Mouse (Mus musculus) heart, embryonic 15.5 days (tissue): ENCODE results near the gene Ttc8. TPM values are rescaled to one million over a fixed set of nuclear protein-coding genes. Genes with fewer than 3 reads are reported as not detected.

ENCODE experiments used
- ATAC-seq: fragments of 200-750 bp; cut with Nextera tagmentation; replicated peaks from 2 replicates; pipeline ENCODE4 v1.8.0; 2017; ENCODE audit warnings: low read depth, moderate TSS enrichment; ENCODE audit not compliant: insufficient number of reproducible peaks, insufficient read depth, low FRiP score
- H3K27ac ChIP-seq: fragments of 300-500 bp; sonication (generic); 2 replicates; pipeline ENCODE4 v1.5.1; 2015; ENCODE audit warnings: mild to moderate bottlenecking, inconsistent platforms
- H3K27me3 ChIP-seq: fragments of 300-500 bp; sonication (generic); 2 replicates; pipeline ENCODE4 v1.6.1; 2015; ENCODE audit warnings: inconsistent platforms
- H3K36me3 ChIP-seq: fragments of 300-500 bp; sonication (generic); 2 replicates; pipeline ENCODE4 v1.6.1; 2015; ENCODE audit warnings: mild to moderate bottlenecking, inconsistent platforms
- H3K4me1 ChIP-seq: fragments of 300-500 bp; sonication (generic); replicated peaks from 2 replicates; pipeline ENCODE4 v1.6.1; 2015; ENCODE audit warnings: inconsistent platforms
- H3K4me2 ChIP-seq: fragments of 300-500 bp; sonication (generic); 2 replicates; pipeline ENCODE4 v1.6.1; 2015; ENCODE audit warnings: inconsistent platforms, mild to moderate bottlenecking, moderate library complexity
- H3K4me3 ChIP-seq: fragments of 300-500 bp; sonication (generic); 2 replicates; pipeline ENCODE4 v1.5.1; 2015; ENCODE audit warnings: mild to moderate bottlenecking, inconsistent platforms
- H3K9ac ChIP-seq: fragments of 300-500 bp; sonication (generic); 2 replicates; pipeline ENCODE4 v1.6.1; 2015; ENCODE audit warnings: mild to moderate bottlenecking, inconsistent platforms
- H3K9me3 ChIP-seq: fragments of 300-500 bp; sonication (generic); replicated peaks from 2 replicates; pipeline ENCODE4 v1.6.1; 2016; ENCODE audit warnings: inconsistent platforms
- WGBS: fragments of 180-500 bp; shearing (Covaris S2); methylation state at CpG from one replicate; pipeline ENCODE4 v1.1.7; 2015; ENCODE audit warnings: mixed read lengths; 5-methylcytosine and 5-hydroxymethylcytosine counted together
- polyA plus RNA-seq: library from polyadenylated mRNA; unstranded; fragments of >200 nt; fragmentation: Nextera tagmentation; extraction: Ambion mirVana; gene quantifications from 2 replicates; pipeline ENCODE4 v1.2.1, GENCODE M21; 2015

The Ttc8 gene
- polyA plus RNA-seq, 1 experiment from 2014 or later: 14.3 TPM

DNA sequence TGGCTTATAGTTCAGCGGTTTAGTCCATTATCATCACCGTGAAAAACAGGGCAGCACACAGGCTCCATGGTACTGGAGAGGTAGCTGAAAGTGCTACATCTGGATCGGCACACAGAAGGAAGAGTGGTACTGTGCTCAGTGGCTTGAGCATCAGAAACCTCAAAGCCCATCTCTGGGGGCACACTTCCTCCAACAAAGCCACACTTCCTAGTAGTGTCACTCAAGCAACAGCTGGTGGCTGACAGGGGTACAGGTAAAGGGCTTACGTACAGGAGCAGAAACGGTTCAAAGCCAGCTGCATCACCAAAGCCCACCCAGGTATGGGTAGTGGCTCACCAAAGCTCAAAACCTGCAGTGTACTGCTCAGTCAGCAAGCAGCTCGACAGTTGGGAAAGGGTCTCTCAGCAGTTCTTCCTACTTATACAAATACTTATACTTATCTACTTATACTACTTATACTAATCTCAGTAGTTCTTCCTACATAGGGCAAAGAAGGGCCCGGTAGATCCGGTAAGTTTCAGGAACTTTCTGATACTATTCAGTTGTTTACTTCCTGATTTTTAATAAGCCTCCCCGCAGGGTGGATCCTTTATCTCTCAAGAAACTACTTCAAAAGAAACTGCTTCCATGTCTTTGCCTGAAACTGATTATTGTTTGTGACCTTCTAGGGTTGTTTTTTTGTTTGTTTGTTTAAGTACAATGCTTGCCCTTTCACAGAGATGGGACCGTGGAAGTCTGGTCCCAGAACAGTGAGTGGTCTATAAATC, 78.5 kb downstream of the Ttc8 start:
- Histone ChIP-seq H3K4me1 (no peaks in the 10 kb centered on the region), H3K9me3 (no peaks in the 10 kb centered on the region), H3K36me3 (no peaks in the 10 kb centered on the region), H3K27me3 (no peaks in the 10 kb centered on the region), H3K27ac (no peak overlapping the region), H3K9ac (no peak overlapping the region), H3K4me3 (no peak overlapping the region), H3K4me2 (no peak overlapping the region)
- no peak for ATAC-seq
- 70% methylated on average over 10 of the region's 10 CpGs for WGBS

DNA sequence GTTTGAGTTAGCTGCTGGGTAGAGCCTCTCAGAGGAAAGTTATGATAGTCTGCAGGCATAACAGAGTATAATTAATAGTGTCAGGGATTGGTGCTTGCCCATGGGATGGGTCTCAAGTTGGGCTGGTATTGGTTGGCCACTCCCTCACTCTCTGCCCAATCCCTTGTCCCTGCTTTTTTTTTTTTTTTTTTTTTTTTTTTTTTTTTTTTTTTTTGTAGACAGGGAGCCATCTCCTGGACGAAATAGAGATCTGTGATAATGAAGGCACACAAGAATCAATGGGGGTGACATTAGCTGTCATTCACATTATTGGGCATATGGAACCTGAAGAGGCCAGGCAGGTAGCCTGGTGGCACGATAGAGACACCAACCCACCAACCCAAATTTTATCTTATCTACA, 79.9 kb downstream of the Ttc8 start:
- no peaks in the 10 kb centered on the region for H3K9me3 ChIP-seq
- no peaks in the 10 kb centered on the region for H3K36me3 ChIP-seq
- H3K27me3 ChIP-seq: no peaks in the 10 kb centered on the region
- H3K4me1 ChIP-seq: no peaks in the 10 kb centered on the region
- no peak overlapping the region for H3K27ac ChIP-seq
- 66% methylated on average over 2 of the region's 2 CpGs for WGBS
- no peak overlapping the region for H3K4me2 ChIP-seq
- ATAC-seq: no peak
- no peak overlapping the region for H3K9ac ChIP-seq
- no peak overlapping the region for H3K4me3 ChIP-seq

DNA sequence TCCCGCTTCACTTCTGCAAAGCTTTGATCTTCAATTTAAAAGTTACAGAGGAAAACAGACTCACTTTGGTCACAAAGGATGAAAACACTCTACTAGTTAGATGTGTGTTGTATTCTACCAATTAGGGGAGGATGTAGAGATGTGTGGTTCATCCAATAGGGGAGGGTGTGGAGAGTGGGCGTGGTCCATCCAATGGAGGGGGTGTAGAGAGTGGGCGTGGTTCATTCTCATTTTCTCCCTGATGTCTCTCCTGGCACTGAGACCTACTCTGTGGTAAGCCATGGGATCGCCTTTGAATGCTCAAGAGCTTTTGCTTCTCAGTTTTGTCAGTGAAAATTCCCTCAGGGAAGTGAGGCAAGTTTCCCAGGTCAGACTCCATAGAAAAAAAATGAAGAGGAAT, 82.7 kb downstream of the Ttc8 start:
- no peak overlapping the region for H3K27ac ChIP-seq
- H3K36me3 ChIP-seq: no peaks in the 10 kb centered on the region
- H3K9me3 ChIP-seq: no peaks in the 10 kb centered on the region
- no peak overlapping the region for H3K4me3 ChIP-seq
- ATAC-seq: no peak
- H3K4me2 ChIP-seq: no peak overlapping the region
- H3K27me3 ChIP-seq: no peaks in the 10 kb centered on the region
- H3K4me1 ChIP-seq: no peaks in the 10 kb centered on the region
- 67% methylated on average over 4 of the region's 4 CpGs for WGBS
- no peak overlapping the region for H3K9ac ChIP-seq

DNA sequence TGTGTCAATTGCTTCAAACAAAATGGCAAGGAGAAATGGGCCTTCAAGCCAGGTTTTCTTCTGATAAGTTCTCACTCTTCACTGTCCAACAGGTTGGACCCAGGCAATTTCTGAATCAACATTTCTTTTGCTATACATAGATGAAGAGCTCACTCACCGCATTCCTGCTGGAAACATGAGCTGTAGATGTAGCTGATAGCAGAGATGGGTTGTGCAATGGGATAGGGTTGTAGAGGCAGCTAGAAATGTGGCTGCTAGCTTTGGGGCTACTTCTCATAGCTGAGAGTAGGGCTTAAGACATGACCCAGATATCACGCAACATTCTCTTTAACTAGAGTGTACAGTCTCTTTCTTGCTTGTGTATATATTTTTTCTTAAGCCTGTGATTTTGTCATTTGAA, 84.4 kb downstream of the Ttc8 start:
- Histone ChIP-seq H3K27me3 (no peaks in the 10 kb centered on the region), H3K36me3 (no peaks in the 10 kb centered on the region), H3K4me3 (no peak overlapping the region), H3K4me1 (no peaks in the 10 kb centered on the region), H3K9me3 (no peaks in the 10 kb centered on the region), H3K9ac (no peak overlapping the region), H3K27ac (no peak overlapping the region), H3K4me2 (no peak overlapping the region)
- no peak for ATAC-seq
- 79% methylated on average over 2 of the region's 2 CpGs for WGBS

DNA sequence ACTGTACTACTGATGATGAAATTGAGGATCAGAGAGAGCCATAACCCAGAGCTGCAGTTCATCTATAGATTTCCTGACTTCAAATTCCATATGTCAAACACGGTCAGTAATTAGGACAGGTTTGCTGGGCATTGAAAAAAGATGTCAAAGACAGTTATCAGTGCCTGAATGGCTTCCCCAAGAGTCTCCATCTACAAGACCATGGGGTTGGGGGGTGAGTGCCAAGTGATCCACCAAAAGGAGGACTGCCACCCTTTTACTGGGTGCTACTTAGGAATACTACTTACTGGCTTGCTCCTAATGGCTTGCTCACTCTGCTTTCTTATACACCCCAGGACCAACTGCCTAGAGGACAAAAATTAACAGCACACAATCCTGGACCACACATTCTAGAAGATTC, 88.4 kb downstream of the Ttc8 start:
- H3K36me3 ChIP-seq: no peaks in the 10 kb centered on the region
- H3K4me2 ChIP-seq: no peak overlapping the region
- no peaks in the 10 kb centered on the region for H3K27me3 ChIP-seq
- no peaks in the 10 kb centered on the region for H3K9me3 ChIP-seq
- H3K4me3 ChIP-seq: no peak overlapping the region
- no peak for ATAC-seq
- 74% methylated on average over 1 of the region's 1 CpGs for WGBS
- no peak overlapping the region for H3K27ac ChIP-seq
- H3K4me1 ChIP-seq: no peaks in the 10 kb centered on the region
- no peak overlapping the region for H3K9ac ChIP-seq

DNA sequence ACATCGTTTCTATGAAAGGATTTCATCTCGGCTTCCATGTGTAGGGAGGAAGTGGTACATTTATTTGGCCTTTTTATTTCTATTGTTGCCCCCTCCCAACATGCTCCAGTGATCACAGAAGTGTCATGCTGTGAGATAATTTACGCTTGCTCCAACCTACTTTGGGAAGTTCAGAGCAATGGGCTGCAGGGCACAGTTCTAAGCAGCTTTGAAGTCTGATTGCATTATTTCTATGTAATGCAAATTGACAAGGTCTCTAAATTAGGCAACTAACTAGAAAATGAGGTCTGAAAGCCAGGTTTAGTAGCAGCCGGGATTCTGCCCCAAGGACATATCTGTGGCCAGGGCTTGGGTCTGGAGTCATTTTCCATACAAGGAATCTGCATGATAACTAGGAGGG, 89.1 kb downstream of the Ttc8 start:
- H3K4me1 ChIP-seq: no peaks in the 10 kb centered on the region
- no peak overlapping the region for H3K4me3 ChIP-seq
- WGBS: 64% methylated on average over 4 of the region's 4 CpGs
- H3K9ac ChIP-seq: no peak overlapping the region
- no peak overlapping the region for H3K27ac ChIP-seq
- no peaks in the 10 kb centered on the region for H3K27me3 ChIP-seq
- H3K36me3 ChIP-seq: no peaks in the 10 kb centered on the region
- ATAC-seq: no peak
- no peaks in the 10 kb centered on the region for H3K9me3 ChIP-seq
- no peak overlapping the region for H3K4me2 ChIP-seq

DNA sequence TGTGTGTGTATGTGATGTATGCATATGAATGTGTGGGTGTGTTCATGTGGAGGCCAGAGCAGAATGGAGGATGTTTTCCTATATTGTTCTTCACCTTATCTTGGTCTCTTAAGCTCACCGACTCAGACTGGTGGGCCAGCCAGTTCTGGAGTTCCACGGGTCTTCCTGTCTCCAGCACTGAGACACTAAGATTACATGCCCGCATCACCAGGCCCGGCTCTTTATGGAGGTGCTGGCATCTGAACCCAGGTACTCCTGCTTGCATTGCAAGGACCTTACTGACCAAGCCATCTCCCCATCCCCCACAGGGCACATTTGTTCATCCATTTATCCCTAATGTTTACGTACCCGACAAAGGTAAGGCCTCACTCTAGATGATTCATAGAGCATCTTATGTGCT, 89.7 kb downstream of the Ttc8 start:
- WGBS: 68% methylated on average over 6 of the region's 6 CpGs
- Histone ChIP-seq H3K27me3 (no peaks in the 10 kb centered on the region), H3K9me3 (no peaks in the 10 kb centered on the region), H3K9ac (no peak overlapping the region), H3K27ac (no peak overlapping the region), H3K4me3 (no peak overlapping the region), H3K4me1 (no peaks in the 10 kb centered on the region), H3K4me2 (no peak overlapping the region), H3K36me3 (no peaks in the 10 kb centered on the region)
- no peak; the same call in 1 of the 2 replicates for ATAC-seq

DNA sequence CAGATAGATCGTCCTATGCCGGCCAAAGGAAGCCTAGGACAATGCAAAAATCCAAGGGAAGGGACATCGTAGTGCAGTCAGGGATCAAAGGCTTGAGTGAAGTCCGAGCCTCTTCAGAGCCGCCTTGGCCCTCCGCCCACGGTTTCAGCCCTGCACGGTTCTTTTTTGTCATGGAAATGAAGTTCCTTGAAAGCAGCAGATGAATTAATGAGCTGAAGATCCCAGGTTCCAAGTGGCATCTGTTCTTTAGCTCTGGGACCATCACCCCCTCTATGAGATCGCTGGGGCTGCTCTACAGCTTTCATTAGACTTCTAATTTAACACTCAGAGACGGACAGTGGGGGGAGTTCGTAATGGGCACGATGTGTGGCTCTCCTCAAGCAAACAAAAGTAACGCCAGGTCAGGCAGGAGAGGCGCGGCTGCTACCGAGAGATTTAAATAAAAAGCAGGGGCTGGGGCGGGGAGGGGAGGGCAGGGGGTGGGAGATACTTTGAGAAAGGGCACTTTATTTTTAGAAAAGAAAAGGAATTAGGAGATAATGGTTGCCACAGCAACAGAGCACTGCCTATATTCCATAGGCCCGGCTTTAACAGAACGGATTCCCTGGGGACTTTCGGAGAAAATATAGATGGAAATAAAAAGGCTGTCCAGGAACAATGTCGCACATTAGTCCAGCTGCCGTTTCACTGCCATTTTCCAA, 90.9 kb downstream of the Ttc8 start:
- H3K9ac ChIP-seq: no peak overlapping the region
- no peaks in the 10 kb centered on the region for H3K36me3 ChIP-seq
- H3K4me2 ChIP-seq: peak overlapping the region; percentile 58
- peak overlapping the region; percentile 22; the same call in 1 of the 2 replicates for H3K4me3 ChIP-seq
- H3K27ac ChIP-seq: no peak overlapping the region
- ATAC-seq: no peak
- no peaks in the 10 kb centered on the region for H3K27me3 ChIP-seq
- WGBS: 12% methylated on average over 22 of the region's 22 CpGs
- no peaks in the 10 kb centered on the region for H3K9me3 ChIP-seq
- H3K4me1 ChIP-seq: no peaks in the 10 kb centered on the region

DNA sequence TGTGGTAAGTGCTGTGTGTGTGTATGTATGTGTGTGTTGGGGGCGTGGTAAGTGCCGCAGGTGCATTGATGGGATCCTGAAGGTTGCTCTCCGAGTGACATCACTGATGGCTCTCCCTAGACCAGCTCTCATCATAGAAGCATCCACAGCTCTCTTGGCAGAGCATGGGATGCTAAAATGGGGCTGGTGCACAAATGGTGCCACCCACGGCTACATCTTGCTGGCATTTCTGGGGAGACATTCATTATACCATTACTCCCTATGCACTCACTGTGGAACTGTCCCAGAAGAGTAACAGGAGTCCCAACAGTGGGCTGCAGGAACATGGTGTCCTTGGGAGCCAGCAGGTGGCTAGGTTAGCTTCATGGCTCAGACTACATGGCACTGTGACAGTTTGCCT, 95.5 kb downstream of the Ttc8 start:
- Histone ChIP-seq H3K9ac (no peak overlapping the region), H3K4me3 (no peak overlapping the region), H3K27ac (no peak overlapping the region), H3K36me3 (no peaks in the 10 kb centered on the region), H3K27me3 (no peaks in the 10 kb centered on the region), H3K4me2 (no peak overlapping the region), H3K9me3 (no peaks in the 10 kb centered on the region), H3K4me1 (no peaks in the 10 kb centered on the region)
- WGBS: 85% methylated on average over 4 of the region's 4 CpGs
- no peak for ATAC-seq

DNA sequence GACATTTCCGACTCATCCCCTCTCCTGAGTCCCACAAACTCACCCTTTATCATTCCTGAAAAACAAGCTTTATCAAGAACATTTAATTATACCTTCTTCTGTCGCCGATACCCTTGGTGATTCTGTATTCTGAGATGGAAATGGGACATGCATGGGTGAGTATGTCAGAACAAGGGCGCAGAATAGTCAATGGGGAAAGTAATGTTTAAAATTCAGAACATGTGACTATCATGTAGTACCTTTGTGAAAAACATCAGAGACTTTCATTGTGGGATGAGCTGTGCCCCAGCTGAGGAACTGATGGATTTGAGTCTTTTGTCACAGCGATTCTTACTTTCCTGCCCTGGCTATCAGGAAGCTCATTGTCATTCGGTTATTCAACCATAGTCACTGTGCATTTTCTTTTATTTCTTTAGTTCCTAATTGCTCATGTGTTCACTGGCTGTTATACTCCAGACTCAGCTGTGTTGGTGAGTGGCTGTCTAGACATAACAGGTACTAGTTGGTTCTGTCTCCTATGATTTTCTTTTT, 104.1 kb downstream of the Ttc8 start:
- H3K4me3 ChIP-seq: no peak overlapping the region
- no peak for ATAC-seq
- 83% methylated on average over 6 of the region's 6 CpGs for WGBS

DNA sequence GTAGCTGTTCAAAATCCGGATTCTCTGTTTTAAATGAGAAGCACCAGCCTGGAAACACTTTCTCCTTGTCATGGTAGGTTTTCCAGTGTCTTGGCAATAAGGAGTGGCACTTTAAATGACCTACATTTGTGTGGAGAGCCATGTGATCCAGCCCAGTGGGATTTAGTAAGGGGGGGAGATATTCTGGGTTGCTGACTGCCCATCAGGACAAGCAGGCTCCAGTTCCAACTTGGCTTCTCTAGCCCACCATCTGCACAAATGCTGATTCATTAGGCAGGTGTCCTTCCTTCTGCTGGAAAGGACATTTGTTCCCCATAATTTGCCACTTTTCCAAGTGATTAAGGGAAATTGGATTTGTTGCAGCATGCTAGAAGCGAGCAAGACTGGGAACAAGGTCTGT, 105.9 kb downstream of the Ttc8 start:
- Histone ChIP-seq H3K27me3 (no peaks in the 10 kb centered on the region), H3K4me1 (no peaks in the 10 kb centered on the region), H3K36me3 (no peaks in the 10 kb centered on the region), H3K9ac (no peak overlapping the region), H3K9me3 (no peaks in the 10 kb centered on the region), H3K27ac (no peak overlapping the region), H3K4me2 (no peak overlapping the region), H3K4me3 (no peak overlapping the region)
- no peak for ATAC-seq
- 79% methylated on average over 2 of the region's 2 CpGs for WGBS

More for the DNA sequence above, 104.1 kb downstream of the Ttc8 start:
- H3K4me1 ChIP-seq: no peaks in the 10 kb centered on the region
- no peak overlapping the region for H3K9ac ChIP-seq
- no peaks in the 10 kb centered on the region for H3K27me3 ChIP-seq
- no peak overlapping the region for H3K27ac ChIP-seq
- H3K4me2 ChIP-seq: no peak overlapping the region
- no peaks in the 10 kb centered on the region for H3K36me3 ChIP-seq
- no peaks in the 10 kb centered on the region for H3K9me3 ChIP-seq

DNA sequence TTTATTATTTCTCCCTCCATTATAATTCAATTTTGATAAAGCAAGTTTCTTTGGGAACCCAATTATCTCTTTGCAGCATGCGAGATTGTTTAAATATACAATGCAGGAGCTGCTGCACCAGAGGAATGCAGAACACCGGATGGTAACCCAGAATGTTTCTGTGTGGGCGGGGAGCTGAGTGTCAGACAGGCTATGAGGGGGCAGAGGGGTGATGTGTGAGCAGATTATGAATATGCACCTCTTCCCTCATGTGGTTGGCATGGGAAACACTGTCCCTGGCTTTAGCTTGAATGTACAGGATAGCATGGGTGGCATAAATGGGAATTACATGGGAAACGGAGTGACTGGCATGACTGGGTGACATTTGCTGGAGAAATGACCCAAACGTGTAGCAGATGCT, 108.3 kb downstream of the Ttc8 start:
- Histone ChIP-seq H3K27ac (no peak overlapping the region), H3K9me3 (no peaks in the 10 kb centered on the region), H3K36me3 (no peaks in the 10 kb centered on the region), H3K4me3 (no peak overlapping the region), H3K4me2 (no peak overlapping the region), H3K4me1 (no peaks in the 10 kb centered on the region), H3K27me3 (no peaks in the 10 kb centered on the region), H3K9ac (no peak overlapping the region)
- WGBS: 49% methylated on average over 5 of the region's 5 CpGs
- ATAC-seq: no peak
